Mouse (Mus musculus) erythroblast, embryonic 14.5 days (primary cell): ENCODE measurements around the gene Fscn1.

Experiments
- GATA1 ChIP-seq: IDR thresholded peaks from 2 replicates; pipeline ENCODE4 v1.6.1; 2012; ENCODE audit warnings: low read length, inconsistent platforms, mixed read lengths
- TAL1 ChIP-seq: IDR thresholded peaks from 3 replicates; pipeline ENCODE4 v1.6.1; 2012; ENCODE audit warnings: low read length, inconsistent platforms, mixed read lengths

GRCm38 (mm10) chr5:142983174-142983573 lies 23.0 kb downstream of the Fscn1 start:
- no peak for TF ChIP-seq TAL1
- no peak for TF ChIP-seq GATA1
